Mouse (Mus musculus) CH12.LX (cell line): ENCODE data around the gene Ensa. TPM values are rescaled to one million over a fixed set of nuclear protein-coding genes. Genes with fewer than 3 reads are reported as not detected.

Experiments
- DNase-seq: peaks from one replicate; pipeline ENCODE4 v3.0.0-alpha.2; 2013; ENCODE audit errors: extremely low read depth
- H3K27ac ChIP-seq: 2 replicates; pipeline ENCODE4 v1.5.1; 2012; ENCODE audit warnings: low read depth, mild to moderate bottlenecking, control low read depth, moderate library complexity; ENCODE audit not compliant: insufficient read depth
- H3K27me3 ChIP-seq: replicated peaks from 2 replicates; pipeline ENCODE3; 2012; ENCODE audit warnings: inconsistent platforms
- H3K36me3 ChIP-seq, 2 experiments: replicated peaks in 1 of 2; 2 replicates each; pipeline versions ENCODE3 to v1.6.1; 2012; ENCODE audit warnings: inconsistent platforms in 1 of 2, low read length in 1 of 2, mild to moderate bottlenecking in 1 of 2, mixed read lengths in 1 of 2, moderate library complexity in 1 of 2; ENCODE audit not compliant: control insufficient read depth in 1 of 2, insufficient read depth in 1 of 2
- H3K4me1 ChIP-seq, 2 experiments: 2 replicates each; pipeline ENCODE4 v1.6.1; 2012; ENCODE audit warnings: inconsistent platforms in 1 of 2, moderate library complexity in 1 of 2; ENCODE audit not compliant: insufficient read depth in 2 of 2, control insufficient read depth in 1 of 2
- H3K4me2 ChIP-seq: 2 replicates; pipeline ENCODE4 v1.6.1; 2012; ENCODE audit warnings: low read depth, mild to moderate bottlenecking, control low read depth; ENCODE audit not compliant: poor library complexity, insufficient read depth, severe bottlenecking
- H3K4me3 ChIP-seq, 3 experiments: fragments of 150-350 bp in 1 of 3; sonication (generic) in 1 of 3; replicated peaks in 1 of 3; 2 replicates each; pipeline versions ENCODE3 to v1.5.1; 2011 to 2012; ENCODE audit warnings: low read depth in 2 of 3, low read length in 2 of 3, mild to moderate bottlenecking in 2 of 3, moderate library complexity in 2 of 3, control low read depth in 1 of 3, improper control_type of control experiment in 1 of 3, inconsistent platforms in 1 of 3, mixed read lengths in 1 of 3; ENCODE audit not compliant: poor library complexity in 1 of 3
- H3K79me2 ChIP-seq: replicated peaks from 2 replicates; pipeline ENCODE4 v1.6.1; 2012; ENCODE audit warnings: mild to moderate bottlenecking, moderate library complexity; ENCODE audit not compliant: control insufficient read depth, poor library complexity, insufficient read depth, severe bottlenecking; ENCODE audit errors: extremely low read depth
- H3K9ac ChIP-seq: 2 replicates; pipeline ENCODE4 v1.6.1; 2012; ENCODE audit warnings: low read depth, mild to moderate bottlenecking, control low read depth, moderate library complexity; ENCODE audit not compliant: insufficient read depth
- H3K9me3 ChIP-seq: replicated peaks from 2 replicates; pipeline ENCODE3; 2012; ENCODE audit warnings: low read length, inconsistent platforms, mixed read lengths
- BHLHE40 ChIP-seq: IDR thresholded peaks from 2 replicates; pipeline ENCODE4 v1.6.1; 2011; ENCODE audit warnings: mild to moderate bottlenecking, low read depth, low read length, improper control_type of control experiment
- CHD1 ChIP-seq: IDR thresholded peaks from 2 replicates; pipeline ENCODE4 v1.6.1; 2012; ENCODE audit warnings: low read depth, low read length, improper control_type of control experiment, inconsistent platforms
- CHD2 ChIP-seq: IDR thresholded peaks from 2 replicates; pipeline ENCODE4 v1.6.1; 2011; ENCODE audit warnings: low read length, improper control_type of control experiment
- CTCF ChIP-seq, 2 experiments: IDR thresholded peaks in 1 of 2; conservative IDR thresholded peaks in 1 of 2; 2 replicates each; pipeline ENCODE4 v1.5.1; 2011 to 2012; ENCODE audit warnings: low read depth in 2 of 2, low read length in 2 of 2, improper control_type of control experiment in 1 of 2, inconsistent platforms in 1 of 2, mild to moderate bottlenecking in 1 of 2, moderate library complexity in 1 of 2
- E2F4 ChIP-seq: IDR thresholded peaks from 2 replicates; pipeline ENCODE4 v1.6.1; 2011; ENCODE audit warnings: low read depth, low read length, improper control_type of control experiment; ENCODE audit not compliant: insufficient replicate concordance
- ELF1 ChIP-seq: IDR thresholded peaks from 2 replicates; pipeline ENCODE4 v1.6.1; 2014; ENCODE audit warnings: low read depth, mild to moderate bottlenecking, inconsistent platforms, low read length, improper control_type of control experiment
- EP300 ChIP-seq: IDR thresholded peaks from 2 replicates; pipeline ENCODE4 v1.6.1; 2011; ENCODE audit warnings: low read length, improper control_type of control experiment
- ETS1 ChIP-seq: conservative IDR thresholded peaks from 2 replicates; pipeline ENCODE4 v1.6.1; 2012; ENCODE audit warnings: low read depth, mild to moderate bottlenecking, inconsistent platforms, low read length, improper control_type of control experiment, moderate library complexity
- GABPA ChIP-seq: IDR thresholded peaks from 2 replicates; pipeline ENCODE4 v1.6.1; 2012; ENCODE audit warnings: low read depth, low read length, improper control_type of control experiment, inconsistent platforms; ENCODE audit not compliant: insufficient replicate concordance
- HCFC1 ChIP-seq: IDR thresholded peaks from 2 replicates; pipeline ENCODE4 v1.6.1; 2012; ENCODE audit warnings: low read depth, mild to moderate bottlenecking, inconsistent platforms, low read length, improper control_type of control experiment
- IRF4 ChIP-seq: IDR thresholded peaks from 2 replicates; pipeline ENCODE4 v1.6.1; 2014; ENCODE audit warnings: low read depth, mild to moderate bottlenecking, inconsistent platforms, low read length, improper control_type of control experiment
- JUN ChIP-seq: IDR thresholded peaks from 2 replicates; pipeline ENCODE4 v1.6.1; 2011; ENCODE audit warnings: low read depth, mild to moderate bottlenecking, low read length, improper control_type of control experiment, moderate library complexity; ENCODE audit not compliant: insufficient read depth
- JUND ChIP-seq: conservative IDR thresholded peaks from 2 replicates; pipeline ENCODE4 v1.6.1; 2011; ENCODE audit warnings: low read depth, low read length, improper control_type of control experiment
- KAT2A ChIP-seq: IDR thresholded peaks from 2 replicates; pipeline ENCODE4 v1.6.1; 2012; ENCODE audit warnings: low read length, improper control_type of control experiment, inconsistent platforms; ENCODE audit not compliant: insufficient replicate concordance
- MAFK ChIP-seq: IDR thresholded peaks from 2 replicates; pipeline ENCODE4 v1.6.1; 2011; ENCODE audit warnings: low read length, improper control_type of control experiment; ENCODE audit not compliant: insufficient replicate concordance
- MAX ChIP-seq: IDR thresholded peaks from 2 replicates; pipeline ENCODE4 v1.6.1; 2011; ENCODE audit warnings: low read length, improper control_type of control experiment
- MAZ ChIP-seq: IDR thresholded peaks from 2 replicates; pipeline ENCODE4 v1.6.1; 2012; ENCODE audit warnings: low read depth, mild to moderate bottlenecking, inconsistent platforms, low read length, improper control_type of control experiment, moderate library complexity
- MEF2A ChIP-seq: IDR thresholded peaks from 2 replicates; pipeline ENCODE4 v1.6.1; 2014; ENCODE audit warnings: low read depth, mild to moderate bottlenecking, inconsistent platforms, low read length, improper control_type of control experiment, borderline replicate concordance
- MXI1 ChIP-seq: IDR thresholded peaks from 2 replicates; pipeline ENCODE4 v1.6.1; 2011; ENCODE audit warnings: mild to moderate bottlenecking, low read depth, low read length, improper control_type of control experiment
- MYC ChIP-seq: IDR thresholded peaks from 2 replicates; pipeline ENCODE4 v1.6.1; 2011; ENCODE audit warnings: low read depth, mild to moderate bottlenecking, improper control_type of control experiment, low read length
- NELFE ChIP-seq: IDR thresholded peaks from 2 replicates; pipeline ENCODE4 v1.6.1; 2011; ENCODE audit warnings: low read depth, low read length, improper control_type of control experiment
- NRF1 ChIP-seq: IDR thresholded peaks from 2 replicates; pipeline ENCODE4 v1.6.1; 2014; ENCODE audit warnings: low read depth, mild to moderate bottlenecking, inconsistent platforms, low read length, improper control_type of control experiment, moderate library complexity
- PAX5 ChIP-seq: IDR thresholded peaks from 2 replicates; pipeline ENCODE4 v1.6.1; 2012; ENCODE audit warnings: low read length, inconsistent platforms, mixed read lengths
- POLR2A ChIP-seq: IDR thresholded peaks from 2 replicates; pipeline ENCODE4 v1.6.1; 2011; ENCODE audit warnings: low read depth, mild to moderate bottlenecking, improper control_type of control experiment, low read length
- POLR2AphosphoS2 ChIP-seq: IDR thresholded peaks from 2 replicates; pipeline ENCODE4 v1.6.1; 2011; ENCODE audit warnings: low read depth, low read length, improper control_type of control experiment
- RAD21 ChIP-seq: IDR thresholded peaks from 2 replicates; pipeline ENCODE4 v1.6.1; 2011; ENCODE audit warnings: low read depth, mild to moderate bottlenecking, low read length, improper control_type of control experiment, moderate library complexity
- RCOR1 ChIP-seq: conservative IDR thresholded peaks from 2 replicates; pipeline ENCODE4 v1.6.1; 2012; ENCODE audit warnings: low read depth, mild to moderate bottlenecking, inconsistent platforms, low read length, improper control_type of control experiment
- SIN3A ChIP-seq: IDR thresholded peaks from 2 replicates; pipeline ENCODE4 v1.6.1; 2012; ENCODE audit warnings: low read length, improper control_type of control experiment, inconsistent platforms
- SMC3 ChIP-seq: IDR thresholded peaks from 2 replicates; pipeline ENCODE4 v1.6.1; 2011; ENCODE audit warnings: low read depth, low read length, improper control_type of control experiment
- TBP ChIP-seq: conservative IDR thresholded peaks from 2 replicates; pipeline ENCODE4 v1.6.1; 2011; ENCODE audit warnings: low read depth, low read length, improper control_type of control experiment
- TCF12 ChIP-seq: IDR thresholded peaks from 2 replicates; pipeline ENCODE4 v1.6.1; 2014; ENCODE audit warnings: low read depth, mild to moderate bottlenecking, inconsistent platforms, low read length, improper control_type of control experiment
- UBTF ChIP-seq: IDR thresholded peaks from 2 replicates; pipeline ENCODE4 v1.6.1; 2012; ENCODE audit warnings: low read depth, mild to moderate bottlenecking, inconsistent platforms, low read length, improper control_type of control experiment, moderate library complexity
- USF1 ChIP-seq: IDR thresholded peaks from 2 replicates; pipeline ENCODE4 v1.6.1; 2014; ENCODE audit warnings: low read depth, mild to moderate bottlenecking, inconsistent platforms, low read length, improper control_type of control experiment
- USF2 ChIP-seq: conservative IDR thresholded peaks from 2 replicates; pipeline ENCODE4 v1.6.1; 2011; ENCODE audit warnings: low read depth, low read length, improper control_type of control experiment
- ZC3H11A ChIP-seq: IDR thresholded peaks from 2 replicates; pipeline ENCODE4 v1.6.1; 2012; ENCODE audit warnings: low read depth, mild to moderate bottlenecking, inconsistent platforms, low read length, improper control_type of control experiment
- ZKSCAN1 ChIP-seq: IDR thresholded peaks from 2 replicates; pipeline ENCODE4 v1.6.1; 2012; ENCODE audit warnings: low read depth, inconsistent platforms, low read length, improper control_type of control experiment, borderline replicate concordance
- ZMIZ1 ChIP-seq: IDR thresholded peaks from 2 replicates; pipeline ENCODE4 v1.6.1; 2012; ENCODE audit warnings: low read depth, mild to moderate bottlenecking, inconsistent platforms, low read length, improper control_type of control experiment
- ZNF384 ChIP-seq: IDR thresholded peaks from 2 replicates; pipeline ENCODE4 v1.6.1; 2012; ENCODE audit warnings: low read depth, low read length, improper control_type of control experiment, inconsistent platforms
- dilution Hi-C: fragments of 300-500 bp; cut with MboI; formaldehyde crosslinking; loops from 2 replicates; pipeline ENCODE4 v1.14.3; 2020; ENCODE audit warnings: low sequenced_read_pairs; ENCODE audit not compliant: extremely low pct_unique_long_range_greater_than_20kb, extremely low pct_ligation_motif_present
- in situ Hi-C: fragments of 300-500 bp; cut with MboI; formaldehyde crosslinking; loops from 3 replicates; pipeline ENCODE4 v1.14.3; 2019; ENCODE audit warnings: low sequenced_read_pairs, low pct_ligation_motif_present, low pct_unique_long_range_greater_than_20kb, mixed read lengths
- polyA plus RNA-seq: library from polyadenylated mRNA; unstranded; fragments of >175 nt; gene quantifications from 2 replicates; pipeline ENCODE4 v1.2.1, GENCODE M21; 2012; ENCODE audit warnings: low read depth; ENCODE audit not compliant: insufficient read length
- total RNA-seq, 2 experiments: library from RNA; depleted of rRNA; stranded (reverse); fragments of 300-350 nt in 1 of 2; fragments of >200 nt in 1 of 2; gene quantifications; 2 replicates each; pipeline ENCODE4 v1.2.3; 2012 to 2014

Gene Ensa
- total and polyA plus RNA-seq, 3 experiments = 51.5 to 58.4 (median 57.8) TPM

DNA sequence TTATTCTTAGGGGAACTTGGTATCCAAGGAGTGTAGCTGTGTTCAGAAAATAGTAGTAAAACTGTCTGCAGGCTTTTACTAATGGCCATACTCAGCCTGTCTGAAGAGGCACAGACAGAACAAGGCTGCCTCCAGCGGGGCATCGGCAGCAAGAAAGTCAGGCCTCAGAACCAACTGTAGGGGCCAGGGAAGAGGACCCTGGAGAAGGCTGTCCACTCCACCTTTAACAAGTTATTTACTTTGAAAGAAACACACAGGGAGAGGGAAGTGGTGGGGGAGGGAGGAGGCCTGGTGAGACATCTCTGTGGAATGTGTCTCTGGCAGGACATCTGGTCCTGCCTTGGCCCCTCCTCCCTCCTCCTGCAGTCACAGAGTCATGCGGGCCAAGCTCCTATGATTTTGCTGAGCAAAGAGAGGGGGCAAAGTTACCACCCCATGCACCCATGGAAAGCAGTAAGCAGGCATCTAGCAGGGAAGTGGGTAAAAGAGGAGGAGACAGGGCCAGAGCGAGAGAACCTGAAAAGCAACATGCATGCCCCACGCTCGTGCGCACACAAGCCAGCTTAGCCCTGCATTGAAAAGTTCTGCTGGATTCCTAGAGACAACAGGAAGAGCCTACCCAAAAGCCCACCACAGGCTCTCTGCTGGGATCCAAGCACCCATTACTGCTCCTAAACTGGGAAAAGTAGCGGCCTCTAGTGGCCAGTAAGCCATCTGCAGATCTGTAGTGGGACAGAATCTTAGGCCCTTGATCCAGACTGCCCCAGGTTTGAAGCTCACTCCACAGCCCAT is 50.7 kb downstream of the Ensa start:
- no peaks in the 10 kb centered on the region for H3K9me3 ChIP-seq
- H3K4me1 ChIP-seq = peaks cover 36 to 69% of the 10 kb centered on the region in 2 experiments
- H3K4me3 ChIP-seq = no peak overlapping the region
- H3K79me2 ChIP-seq = peaks cover 8% of the 10 kb centered on the region
- H3K4me2 ChIP-seq = peak overlapping the region; percentile 39
- peak overlapping the region; percentile 88 for H3K27ac ChIP-seq
- in situ Hi-C loops (no loop called here), dilution Hi-C loops (no loop called here)
- peaks cover 0 to 9% of the 10 kb centered on the region in 2 experiments for H3K36me3 ChIP-seq
- H3K27me3 ChIP-seq = no peaks in the 10 kb centered on the region
- peak overlapping the region; percentile 37 for H3K9ac ChIP-seq
- DNase-seq = no peak
- TF ChIP-seq SIN3A (peak; percentile 75), CHD2 (no peak), UBTF (no peak), JUN (no peak), RCOR1 (0 out of 2 replicates have a peak, but pooled peaks have one; percentile 33), E2F4 (no peak), ZMIZ1 (no peak), MAFK (no peak), HCFC1 (0 out of 2 replicates have a peak, but pooled peaks have one; percentile 18), MAZ (peak; percentile 71; the same call in 1 of the 2 replicates), KAT2A (no peak), CTCF (conservative IDR thresholded peaks at IDR 0.05 in 1 of 2, IDR thresholded peaks at IDR 0.05 in 1 of 2; ENCODE audit: low read depth in 2 of 2, low read length in 2 of 2) (peak; percentile 78 to 92), ETS1 (0 out of 2 replicates have a peak, but pooled peaks have one; percentile 24), TCF12 (peak; percentile 25; the same call in 1 of the 2 replicates), USF1 (no peak), ELF1 (peak; percentile 48; the same call in 1 of the 2 replicates), EP300 (no peak), MEF2A (peak; percentile 31; the same call in 1 of the 2 replicates), MXI1 (no peak), POLR2A (no peak), MYC (0 out of 2 replicates have a peak, but pooled peaks have one; percentile 57), PAX5 (no peak), NRF1 (peak; percentile 29; the same call in 1 of the 2 replicates), ZNF384 (no peak), ZKSCAN1 (no peak), BHLHE40 (peak; percentile 39), TBP (no peak), SMC3 (peak; percentile 74), IRF4 (peak; percentile 81), MAX (peak; percentile 51; the same call in 1 of the 2 replicates), USF2 (no peak), POLR2AphosphoS2 (no peak), GABPA (no peak), CHD1 (no peak), RAD21 (peak; percentile 79), ZC3H11A (no peak), NELFE (no peak), JUND (no peak)
